Mouse (Mus musculus) kidney, postnatal 0 days (tissue): Measurements from ENCODE around the gene Setd2. TPM values are rescaled to one million over a fixed set of nuclear protein-coding genes. Genes with fewer than 3 reads are reported as not detected.

Source experiments
- ATAC-seq: fragments of 200-750 bp; cut with Nextera tagmentation; replicated peaks from 2 replicates; pipeline ENCODE4 v1.8.0; 2017; ENCODE audit warnings: low read depth, moderate number of reproducible peaks, moderate TSS enrichment, moderate library complexity; ENCODE audit not compliant: low FRiP score
- DNase-seq: peaks from one replicate; pipeline ENCODE4 v3.0.0-alpha.2; 2016; ENCODE audit warnings: low spot score
- H3K27ac ChIP-seq: fragments of 300-500 bp; sonication (generic); 2 replicates; pipeline ENCODE4 v1.5.1; 2014; ENCODE audit warnings: mild to moderate bottlenecking
- H3K27me3 ChIP-seq: fragments of 300-500 bp; sonication (generic); 2 replicates; pipeline ENCODE4 v1.6.1; 2014; ENCODE audit warnings: low read length, mixed read lengths; ENCODE audit not compliant: insufficient read depth
- H3K36me3 ChIP-seq: fragments of 300-500 bp; sonication (generic); 2 replicates; pipeline ENCODE4 v1.6.1; 2014; ENCODE audit warnings: low read length, mixed read lengths; ENCODE audit not compliant: insufficient read depth
- H3K4me1 ChIP-seq: fragments of 300-500 bp; sonication (generic); replicated peaks from 2 replicates; pipeline ENCODE4 v1.6.1; 2014; ENCODE audit warnings: antibody characterized with exemption, low read length, mixed read lengths; ENCODE audit not compliant: insufficient read depth
- H3K4me2 ChIP-seq: fragments of 300-500 bp; sonication (generic); 2 replicates; pipeline ENCODE4 v1.6.1; 2014; ENCODE audit warnings: mild to moderate bottlenecking, low read length, moderate library complexity, mixed read lengths
- H3K4me3 ChIP-seq: fragments of 300-500 bp; sonication (generic); replicated peaks from 2 replicates; pipeline ENCODE4 v1.5.1; 2014; ENCODE audit warnings: low read depth, low read length
- H3K9ac ChIP-seq: fragments of 300-500 bp; sonication (generic); 2 replicates; pipeline ENCODE4 v1.6.1; 2014; ENCODE audit warnings: low read depth, low read length
- H3K9me3 ChIP-seq: fragments of 300-500 bp; sonication (generic); replicated peaks from 2 replicates; pipeline ENCODE4 v1.6.1; 2016; ENCODE audit warnings: low read length, inconsistent platforms, mixed read lengths
- CTCF ChIP-seq: IDR thresholded peaks from 2 replicates; pipeline ENCODE4 v1.5.1; 2016; ENCODE audit warnings: antibody characterized with exemption, low read depth, mild to moderate bottlenecking, moderate library complexity
- WGBS: fragments of 180-500 bp; shearing (Covaris S2); extraction: QIAGEN DNeasy Blood & Tissue Kit; methylation state at CpG from one replicate; pipeline ENCODE4 v1.1.7; 2014; 5-methylcytosine and 5-hydroxymethylcytosine counted together
- polyA plus RNA-seq: library from polyadenylated mRNA; unstranded; fragments of >200 nt; fragmentation: Nextera tagmentation; extraction: Ambion mirVana; gene quantifications from 2 replicates; pipeline ENCODE4 v1.2.1, GENCODE M21; 2015

Setd2 gene
- polyA plus RNA-seq, 1 experiment from 2014 or later: 24.5 TPM

- Histone ChIP-seq H3K9me3 (no peaks in the 10 kb centered on the region), H3K4me1 (peaks cover 17% of the 10 kb centered on the region), H3K4me2 (no peak overlapping the region), H3K27ac (no peak overlapping the region), H3K9ac (no peak overlapping the region), H3K27me3 (no peaks in the 10 kb centered on the region), H3K36me3 (no peaks in the 10 kb centered on the region), H3K4me3 (no peak overlapping the region)
- ATAC-seq (no peak), DNase-seq (no peak)
- TF ChIP-seq CTCF: no peak
Measured at GRCm38 (mm10) chr9:110649775-110650174, 117.4 kb downstream of the Setd2 start.

- TF ChIP-seq CTCF: peak; percentile 64
- Histone ChIP-seq H3K27me3 (no peaks in the 10 kb centered on the region), H3K27ac (peak overlapping the region; percentile 3; the same call in 1 of the 2 replicates), H3K9ac (peak overlapping the region; percentile 32; the same call in 1 of the 2 replicates), H3K9me3 (no peaks in the 10 kb centered on the region), H3K36me3 (no peaks in the 10 kb centered on the region), H3K4me3 (peak overlapping the region; percentile 8; the same call in 1 of the 2 replicates), H3K4me1 (peaks cover 17% of the 10 kb centered on the region), H3K4me2 (peak overlapping the region; percentile 90)
- ATAC-seq (no peak), DNase-seq (peak; percentile 75)
- 31% methylated on average over 13 of the region's 13 CpGs for WGBS
Measured at GRCm38 (mm10) chr9:110651931-110652722, 119.7 kb downstream of the Setd2 start.

GRCm38 (mm10) chr9:110652963-110653654 is 120.7 kb downstream of the Setd2 start:
- Histone ChIP-seq H3K27ac (peak overlapping the region; percentile 79), H3K4me1 (peaks cover 17% of the 10 kb centered on the region)

GRCm38 (mm10) chr9:110653655-110654461 is 121.5 kb downstream of the Setd2 start, which contains the start of gene Nbeal2:
Gene Nbeal2, minus strand, starts transcription at chr9:110654161.
- Histone ChIP-seq H3K36me3 (no peaks in the 10 kb centered on the region), H3K9ac (peak within 1 kb of the TSS; percentile 60), H3K4me2 (peak within 1 kb of the TSS; percentile 90), H3K9me3 (no peaks in the 10 kb centered on the region), H3K4me3 (peak within 1 kb of the TSS; percentile 63), H3K4me1 (peaks cover 17% of the 10 kb centered on the region), H3K27ac (peak within 1 kb of the TSS; percentile 79), H3K27me3 (no peaks in the 10 kb centered on the region)
- under 1% methylated on average over 70 of the region's 75 CpGs for WGBS
- no peak for TF ChIP-seq CTCF
- ATAC-seq (peak; percentile 87), DNase-seq (peak; percentile 97)

More at GRCm38 (mm10) chr9:110652963-110653654, 120.7 kb downstream of the Setd2 start:
- Histone ChIP-seq H3K4me2 (peak overlapping the region; percentile 90), H3K9me3 (no peaks in the 10 kb centered on the region), H3K4me3 (peak overlapping the region; percentile 63), H3K9ac (peak overlapping the region; percentile 60), H3K36me3 (no peaks in the 10 kb centered on the region), H3K27me3 (no peaks in the 10 kb centered on the region)
- no peak for TF ChIP-seq CTCF
- 21% methylated on average over 14 of the region's 14 CpGs for WGBS
- DNase-seq (no peak), ATAC-seq (no peak)

- 0 out of 2 replicates have a peak, but pooled peaks cover 8% of the 10 kb centered on the region for H3K36me3 ChIP-seq
- WGBS: 80% methylated on average over 19 of the region's 19 CpGs
- H3K9ac ChIP-seq: peak overlapping the region; percentile 60; the same call in 1 of the 2 replicates
- no peaks in the 10 kb centered on the region for H3K27me3 ChIP-seq
- TF ChIP-seq CTCF: no peak
- H3K4me3 ChIP-seq: peak overlapping the region; percentile 63; the same call in 1 of the 2 replicates
- H3K9me3 ChIP-seq: no peaks in the 10 kb centered on the region
- no peak for DNase-seq
- ATAC-seq: no peak
- H3K27ac ChIP-seq: peak overlapping the region; percentile 79
- H3K4me2 ChIP-seq: peak overlapping the region; percentile 90
- peaks cover 17% of the 10 kb centered on the region for H3K4me1 ChIP-seq
Measured at GRCm38 (mm10) chr9:110654726-110655650, 122.6 kb downstream of the Setd2 start.
